Mouse (Mus musculus) kidney, embryonic 15.5 days (tissue): ENCODE measurements around the gene Sprr2k. TPM values are rescaled to one million over a fixed set of nuclear protein-coding genes. Genes with fewer than 3 reads are reported as not detected.
"Not testable (repeated sequence)": the region's sequence is repeated elsewhere in the genome, so short reads cannot be mapped to it uniquely, and the experiment has no call there.

Experiments
- ATAC-seq: fragments of 200-750 bp; cut with Nextera tagmentation; replicated peaks from 2 replicates; pipeline ENCODE4 v1.8.0; 2017; ENCODE audit warnings: moderate TSS enrichment; ENCODE audit not compliant: low FRiP score
- H3K27ac ChIP-seq: fragments of 300-500 bp; sonication (generic); 2 replicates; pipeline ENCODE4 v1.5.1; 2015; ENCODE audit warnings: mild to moderate bottlenecking, inconsistent platforms
- H3K27me3 ChIP-seq: fragments of 300-500 bp; sonication (generic); 2 replicates; pipeline ENCODE4 v1.6.1; 2015; ENCODE audit warnings: inconsistent platforms
- H3K36me3 ChIP-seq: fragments of 300-500 bp; sonication (generic); 2 replicates; pipeline ENCODE4 v1.6.1; 2015; ENCODE audit warnings: inconsistent platforms
- H3K4me1 ChIP-seq: fragments of 300-500 bp; sonication (generic); 2 replicates; pipeline ENCODE4 v1.6.1; 2015; ENCODE audit warnings: inconsistent platforms
- H3K4me2 ChIP-seq: fragments of 300-500 bp; sonication (generic); 2 replicates; pipeline ENCODE4 v1.6.1; 2015; ENCODE audit warnings: moderate library complexity, mild to moderate bottlenecking, inconsistent platforms
- H3K4me3 ChIP-seq: fragments of 300-500 bp; sonication (generic); replicated peaks from 2 replicates; pipeline ENCODE4 v1.5.1; 2015; ENCODE audit warnings: mild to moderate bottlenecking, inconsistent platforms
- H3K9ac ChIP-seq: fragments of 300-500 bp; sonication (generic); 2 replicates; pipeline ENCODE4 v1.6.1; 2015; ENCODE audit warnings: mild to moderate bottlenecking, inconsistent platforms
- H3K9me3 ChIP-seq: fragments of 300-500 bp; sonication (generic); replicated peaks from 2 replicates; pipeline ENCODE4 v1.6.1; 2016; ENCODE audit warnings: inconsistent platforms
- polyA plus RNA-seq: library from polyadenylated mRNA; unstranded; fragments of >200 nt; fragmentation: Nextera tagmentation; extraction: Ambion mirVana; gene quantifications from 2 replicates; pipeline ENCODE4 v1.2.1, GENCODE M21; 2015

Sprr2k gene
- polyA plus RNA-seq, 1 experiment from 2014 or later: not detected

- ATAC-seq, H3K4me2 ChIP-seq: not testable (repeated sequence)
Observed at GRCm38 (mm10) chr3:92481249-92481648, 48.9 kb downstream of the Sprr2k start.

More at GRCm38 (mm10) chr3:92481249-92481648, 48.9 kb downstream of the Sprr2k start:
- not testable (repeated sequence) for H3K27ac ChIP-seq, H3K9me3 ChIP-seq, H3K36me3 ChIP-seq, H3K27me3 ChIP-seq, H3K9ac ChIP-seq, H3K4me3 ChIP-seq, H3K4me1 ChIP-seq

Other genes starting within 250 kb of the Sprr2k start
- gene Sprr2a1, start 216.8 kb upstream of the Sprr2k start, polyA plus RNA-seq: not detected in 2 replicates
- 2.6 and 6.3 TPM in 2 replicates for gene Sprr2a2, start 216.7 kb upstream of the Sprr2k start, polyA plus RNA-seq
- gene Sprr2a3, start 147.2 kb upstream of the Sprr2k start, polyA plus RNA-seq: 1.0 TPM in 1 of 2 replicates, not detected in the other
- gene Sprr2b, start 116.0 kb upstream of the Sprr2k start, polyA plus RNA-seq: not detected in 2 replicates
- gene Sprr2d, start 93.4 kb upstream of the Sprr2k start, polyA plus RNA-seq: not detected in 2 replicates
- gene Sprr2e, start 80.4 kb upstream of the Sprr2k start, polyA plus RNA-seq: not detected in 2 replicates
- gene Sprr2f, start 67.4 kb upstream of the Sprr2k start, polyA plus RNA-seq: 13.1 and 30.3 TPM in 2 replicates
- not detected in 2 replicates for gene Sprr2h, start 46.9 kb upstream of the Sprr2k start, polyA plus RNA-seq
- gene Sprr2i, start 24.6 kb upstream of the Sprr2k start, polyA plus RNA-seq: not detected in 2 replicates
- gene Sprr2j-ps, start 14.5 kb upstream of the Sprr2k start, polyA plus RNA-seq: not detected in 2 replicates
- gene Gm9774, start 3.2 kb upstream of the Sprr2k start, polyA plus RNA-seq: 7.8 and 12.5 TPM in 2 replicates
- 0.41 and 0.83 TPM in 2 replicates for gene Sprr1b, start 6.2 kb downstream of the Sprr2k start, polyA plus RNA-seq
- gene Sprr3, start 26.1 kb downstream of the Sprr2k start, polyA plus RNA-seq: 0.18 TPM in 1 of 2 replicates, not detected in the other
- 15.2 and 17.5 TPM in 2 replicates for gene Sprr1a, start 53.3 kb downstream of the Sprr2k start, polyA plus RNA-seq
- not detected in 2 replicates for gene Sprr4, start 67.9 kb downstream of the Sprr2k start, polyA plus RNA-seq
- gene 2310046K23Rik, start 101.9 kb downstream of the Sprr2k start, polyA plus RNA-seq: not detected in 2 replicates
- gene Ivl, start 141.2 kb downstream of the Sprr2k start, polyA plus RNA-seq: 0.22 and 0.61 TPM in 2 replicates
- gene Smcp, start 156.4 kb downstream of the Sprr2k start, polyA plus RNA-seq: not detected in 2 replicates
- not detected in 2 replicates for gene 2210017I01Rik, start 174.9 kb downstream of the Sprr2k start, polyA plus RNA-seq
- gene Lce6a, start 189.1 kb downstream of the Sprr2k start, polyA plus RNA-seq: not detected in 2 replicates
- not detected in 2 replicates for gene Lce1a1, start 215.7 kb downstream of the Sprr2k start, polyA plus RNA-seq
- not detected in 2 replicates for gene Lce1b, start 224.3 kb downstream of the Sprr2k start, polyA plus RNA-seq
- gene Lce1a2, start 237.7 kb downstream of the Sprr2k start, polyA plus RNA-seq: not detected in 2 replicates
- not detected in 2 replicates for gene Lce1c, start 246.7 kb downstream of the Sprr2k start, polyA plus RNA-seq